Mouse (Mus musculus): Measurements from ENCODE around the gene Daam2.

GRCm38 (mm10) chr17:49439706-49440105, 124.4 kb downstream of the Daam2 start:
- TF ChIP-seq ZNF384 (IDR thresholded peaks at IDR 0.05; ENCODE audit: low read depth, low read length), result no peak
- TF ChIP-seq MAFK (IDR thresholded peaks at IDR 0.05; ENCODE audit: insufficient read depth, low read depth, low read length), result no peak
